Comparison of ENCODE assay signal across 13 mouse cellular contexts in the genomic region with DNA sequence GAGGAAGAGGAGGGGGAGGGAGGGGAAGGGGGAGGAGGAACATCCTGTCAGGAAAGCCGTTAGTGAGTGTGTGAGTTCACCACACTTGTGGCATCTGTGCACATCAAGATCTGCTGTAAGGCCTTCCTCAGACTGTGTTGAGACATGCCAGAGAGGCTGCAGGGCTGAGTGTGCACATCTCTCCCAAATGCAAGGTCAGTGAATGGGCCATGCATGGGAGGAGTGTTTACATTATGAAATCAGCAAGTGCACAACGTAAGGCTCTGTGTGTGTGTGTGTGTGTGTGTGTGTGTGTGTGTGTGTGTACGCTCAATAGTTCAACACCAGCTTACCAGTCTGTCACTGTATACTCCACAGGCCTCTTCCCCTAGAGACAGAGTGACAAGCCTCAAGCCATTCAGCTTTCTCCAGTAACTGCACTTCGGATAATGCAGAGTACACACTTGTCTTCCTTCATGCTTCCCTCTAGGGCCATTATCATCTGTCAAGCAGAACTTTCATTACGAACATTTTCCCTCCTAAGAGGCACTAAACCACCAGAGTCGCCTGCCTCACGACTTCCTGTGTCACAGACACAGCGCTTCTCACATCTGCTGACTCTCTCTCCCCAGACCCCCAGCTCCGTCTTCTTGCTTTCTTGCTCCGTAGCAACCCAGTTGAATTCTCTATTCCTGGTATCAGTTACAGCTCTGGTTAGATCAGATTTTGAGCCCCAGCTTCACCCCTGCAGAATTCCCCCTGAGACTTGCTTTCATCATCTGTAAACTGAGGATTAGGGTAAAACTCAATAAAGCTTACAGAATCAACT.
DNase-seq lines count a peak whose midpoint lies in the region; ATAC-seq and TF ChIP-seq lines count a peak whose summit lies in the region.
"Had no signal": no experiment of that assay in that cellular context is flagged by ENCODE, and none has a peak within 500 bp of the region (broad histone marks: within the 10 kb centered on the region; RNA-seq: fewer than 3 reads in every experiment).

No protein-coding gene starts in this region.

- 0 out of 2 replicates have a peak overlapping the region, but pooled peaks have one; percentile 35 for H3K27ac ChIP-seq in limb, embryonic 12.5 days
- H3K27ac ChIP-seq in limb, embryonic 10.5 days, result no peak overlapping the region
- H3K27ac ChIP-seq in embryonic facial prominence, embryonic 13.5 days, result no peak overlapping the region
- peak overlapping the region; percentile 86 for H3K27ac ChIP-seq in thymus, adult 2 months (ENCODE audit: control insufficient read depth, insufficient read depth, low read length)
- H3K27ac ChIP-seq: forebrain, embryonic 10.5 days; liver, embryonic 13.5 days had no signal

- no peak for DNase-seq in limb, embryonic 10.5 days (ENCODE audit: low spot score)
- DNase-seq in CD4-positive helper T cell, adult 2 months (ENCODE audit: low read depth, low spot score), result peak; percentile 33
- peak; percentile 62 for DNase-seq in thymus, adult 2 months
- no peak for DNase-seq in urinary bladder, postnatal 36 days (ENCODE audit: low spot score in 2 of 2)
- no peak for DNase-seq in urinary bladder, postnatal 14 days (ENCODE audit: low spot score)
- DNase-seq in cerebellum, postnatal 14 days, result no peak
- DNase-seq: cerebellum, adult 11-12 months; liver, embryonic 13.5 days; lung, postnatal 4 days had no signal

- no peak overlapping the region for H3K9ac ChIP-seq in limb, embryonic 12.5 days (replicated peaks)
- no peak overlapping the region for H3K9ac ChIP-seq in embryonic facial prominence, embryonic 13.5 days
- H3K9ac ChIP-seq: heart, embryonic 12.5 days; liver, embryonic 13.5 days had no signal

- H3K4me2 ChIP-seq in limb, embryonic 12.5 days, result no peak overlapping the region
- no peak overlapping the region for H3K4me2 ChIP-seq in embryonic facial prominence, embryonic 13.5 days
- H3K4me2 ChIP-seq: heart, embryonic 12.5 days; liver, embryonic 13.5 days had no signal

- ATAC-seq in limb, embryonic 12.5 days (ENCODE audit: insufficient number of reproducible peaks, insufficient read depth, low FRiP score, low TSS enrichment, low read depth), result no peak
- ATAC-seq in embryonic facial prominence, embryonic 13.5 days (ENCODE audit: insufficient number of reproducible peaks, insufficient read depth, low FRiP score, low TSS enrichment, low read depth), result 0 out of 2 replicates have a peak, but pooled peaks have one; percentile 15

- no peak for TF ChIP-seq POLR2A in thymus, adult 2 months (IDR thresholded peaks at IDR 0.05; ENCODE audit: control insufficient read depth, extremely low read depth, insufficient read depth, low read length, poor library complexity)

- H3K4me1 ChIP-seq in limb, embryonic 12.5 days (replicated peaks), result peaks cover 7% of the 10 kb centered on the region; the same call in 1 of the 2 replicates
- H3K4me1 ChIP-seq in limb, embryonic 10.5 days, result 0 out of 2 replicates have a peak, but pooled peaks cover 2% of the 10 kb centered on the region
- peaks cover 10% of the 10 kb centered on the region for H3K4me1 ChIP-seq in embryonic facial prominence, embryonic 13.5 days
- peaks cover 13% of the 10 kb centered on the region for H3K4me1 ChIP-seq in thymus, adult 2 months (replicated peaks; ENCODE audit: control insufficient read depth, insufficient read depth, low read length)
- H3K4me1 ChIP-seq: forebrain, embryonic 10.5 days; liver, embryonic 13.5 days had no signal

- no peak overlapping the region for H3K4me3 ChIP-seq in limb, embryonic 12.5 days (replicated peaks)
- H3K4me3 ChIP-seq in limb, embryonic 10.5 days, result no peak overlapping the region
- no peak overlapping the region for H3K4me3 ChIP-seq in embryonic facial prominence, embryonic 13.5 days
- H3K4me3 ChIP-seq in thymus, adult 2 months (ENCODE audit: control insufficient read depth, insufficient read depth, low read length), result no peak overlapping the region
- H3K4me3 ChIP-seq: forebrain, embryonic 10.5 days; heart, embryonic 12.5 days; liver, embryonic 13.5 days had no signal

- WGBS in limb, embryonic 12.5 days, result 46% methylated on average over 10 of the region's 10 CpGs
- WGBS in limb, embryonic 10.5 days, result 71% methylated on average over 10 of the region's 10 CpGs
- WGBS in embryonic facial prominence, embryonic 13.5 days, result 40% methylated on average over 10 of the region's 10 CpGs
- WGBS in thymus, adult 2 months, result 15% methylated on average over 10 of the region's 10 CpGs

- H3K27me3 ChIP-seq in limb, embryonic 12.5 days, result peaks cover 8% of the 10 kb centered on the region; the same call in 1 of the 2 replicates
- no peaks in the 10 kb centered on the region for H3K27me3 ChIP-seq in limb, embryonic 10.5 days (ENCODE audit: low read depth, poor library complexity, severe bottlenecking)
- no peaks in the 10 kb centered on the region for H3K27me3 ChIP-seq in embryonic facial prominence, embryonic 13.5 days
- no peaks in the 10 kb centered on the region for H3K27me3 ChIP-seq in thymus, adult 2 months (ENCODE audit: control insufficient read depth, insufficient read depth, low read length)
- H3K27me3 ChIP-seq: heart, embryonic 12.5 days; liver, embryonic 13.5 days had no signal

- no peaks in the 10 kb centered on the region for H3K36me3 ChIP-seq in limb, embryonic 12.5 days
- no peaks in the 10 kb centered on the region for H3K36me3 ChIP-seq in limb, embryonic 10.5 days
- H3K36me3 ChIP-seq in embryonic facial prominence, embryonic 13.5 days, result no peaks in the 10 kb centered on the region
- no peaks in the 10 kb centered on the region for H3K36me3 ChIP-seq in thymus, adult 2 months (ENCODE audit: control insufficient read depth, insufficient read depth, low read length)
- H3K36me3 ChIP-seq: forebrain, embryonic 10.5 days; heart, embryonic 12.5 days; liver, embryonic 13.5 days had no signal

- no peak for TF ChIP-seq CTCF in thymus, adult 2 months (IDR thresholded peaks at IDR 0.05; ENCODE audit: borderline replicate concordance, control insufficient read depth, extremely low read depth, insufficient read depth, low read length, poor library complexity)

- 0 out of 2 replicates have a peak, but pooled peaks cover 3% of the 10 kb centered on the region for H3K9me3 ChIP-seq in limb, embryonic 12.5 days
- H3K9me3 ChIP-seq in limb, embryonic 10.5 days (replicated peaks), result no peaks in the 10 kb centered on the region
- peaks cover 4% of the 10 kb centered on the region; the same call in 1 of the 2 replicates for H3K9me3 ChIP-seq in embryonic facial prominence, embryonic 13.5 days

Comparison
In these comparisons a context has a peak if more than half of its experiments do, and no peak if none do; other contexts are left out.
1. H3K27ac ChIP-seq: peak in limb, embryonic 12.5 days (single experiment) and thymus, adult 2 months (single experiment); none in limb, embryonic 10.5 days (single experiment) and embryonic facial prominence, embryonic 13.5 days (single experiment).
2. DNase-seq: peak in CD4-positive helper T cell, adult 2 months (single experiment) and thymus, adult 2 months (single experiment); none in limb, embryonic 10.5 days (single experiment), urinary bladder, postnatal 36 days (0 of 2), urinary bladder, postnatal 14 days (single experiment) and cerebellum, postnatal 14 days (0 of 2).